Mouse (Mus musculus) thymus, postnatal 25 days (tissue): ENCODE data around the gene Ppfia3.
A peak's percentile ranks its signal among the peaks of the same experiment; 100 is the strongest.
"Not testable (repeated sequence)": the region's sequence is repeated elsewhere in the genome, so short reads cannot be mapped to it uniquely, and the experiment has no call there.

Experiments used
- DNase-seq: peaks from one replicate; pipeline ENCODE4 v3.0.0; 2022

The Ppfia3 gene

GRCm38 (mm10) chr7:45376057-45376456, 9.2 kb upstream of the Ppfia3 start:
- DNase-seq, result no peak

GRCm38 (mm10) chr7:45374620-45375019, 7.8 kb upstream of the Ppfia3 start:
- no peak for DNase-seq

- DNase-seq, result no peak
Measured at GRCm38 (mm10) chr7:45372371-45372770, 5.6 kb upstream of the Ppfia3 start.

- DNase-seq, result peak; percentile 89
Measured at GRCm38 (mm10) chr7:45370475-45371311, 3.9 kb upstream of the Ppfia3 start, which contains the start of gene Lin7b. Lin7b (minus strand) TSS chr7:45370583.

GRCm38 (mm10) chr7:45369836-45370474, 3.1 kb upstream of the Ppfia3 start:
- no peak for DNase-seq

GRCm38 (mm10) chr7:45369022-45369745, 2.4 kb upstream of the Ppfia3 start:
- DNase-seq, result no peak

- DNase-seq, result no peak
Measured at GRCm38 (mm10) chr7:45368178-45368577, 1.4 kb upstream of the Ppfia3 start.

- peak; percentile 98 for DNase-seq
Measured at GRCm38 (mm10) chr7:45367020-45367880, 431 bp upstream of the Ppfia3 start.

- no peak for DNase-seq
Measured at GRCm38 (mm10) chr7:45365742-45366651, 822 bp downstream of the Ppfia3 start.

- DNase-seq, result no peak
Measured at GRCm38 (mm10) chr7:45363983-45364382, 2.8 kb downstream of the Ppfia3 start.

GRCm38 (mm10) chr7:45362801-45363200, 4.0 kb downstream of the Ppfia3 start:
- peak; percentile 58 for DNase-seq

GRCm38 (mm10) chr7:45361243-45361804, 5.5 kb downstream of the Ppfia3 start:
- DNase-seq, result peak; percentile 74

- DNase-seq, result no peak
Measured at GRCm38 (mm10) chr7:45360404-45361125, 6.3 kb downstream of the Ppfia3 start.

- DNase-seq, result not testable (repeated sequence)
Measured at GRCm38 (mm10) chr7:45359081-45359480, 7.7 kb downstream of the Ppfia3 start.

- no peak for DNase-seq
Measured at GRCm38 (mm10) chr7:45356087-45356486, 10.7 kb downstream of the Ppfia3 start.

GRCm38 (mm10) chr7:45355318-45356020, 11.3 kb downstream of the Ppfia3 start:
- no peak for DNase-seq

GRCm38 (mm10) chr7:45353041-45353440, 13.8 kb downstream of the Ppfia3 start:
- no peak for DNase-seq

GRCm38 (mm10) chr7:45346905-45347304, 19.9 kb downstream of the Ppfia3 start:
- DNase-seq, result no peak

- peak; percentile 32 for DNase-seq
Measured at GRCm38 (mm10) chr7:45343543-45343942, 23.3 kb downstream of the Ppfia3 start.

GRCm38 (mm10) chr7:45342081-45342480, 24.7 kb downstream of the Ppfia3 start:
- DNase-seq, result no peak
